Comparison of ENCODE assay signal across 15 mouse cellular contexts in genomic region chr4:142853924-142854323, GRCm38 (mm10).
A peak's percentile ranks its signal among the peaks of the same experiment; 100 is the strongest.
DNase-seq lines count a peak whose midpoint lies in the region; ATAC-seq and TF ChIP-seq lines count a peak whose summit lies in the region.
"Had no signal": no experiment of that assay in that cellular context is flagged by ENCODE, and none has a peak within 500 bp of the region (broad histone marks: within the 10 kb centered on the region; RNA-seq: fewer than 3 reads in every experiment).

No protein-coding gene starts in this region.

- no peak overlapping the region for H3K4me3 ChIP-seq in midbrain, postnatal 0 days (ENCODE audit: low read depth, low read length)
- H3K4me3 ChIP-seq in midbrain, embryonic 10.5 days = no peak overlapping the region
- H3K4me3 ChIP-seq: heart, adult 2 months had no signal

- ATAC-seq in cerebellum, adult (ENCODE audit: insufficient number of reproducible peaks, low FRiP score, low TSS enrichment) = no peak
- ATAC-seq in midbrain, postnatal 0 days (ENCODE audit: low FRiP score) = no peak
- ATAC-seq in erythroid progenitor cell, adult 5-6 weeks (replicated peaks; ENCODE audit: low FRiP score, poor library complexity, severe bottlenecking) = no peak
- ATAC-seq: forebrain, embryonic 14.5 days; liver, postnatal 0 days had no signal

- no peak overlapping the region for H3K27ac ChIP-seq in midbrain, postnatal 0 days (ENCODE audit: low read depth, low read length)
- no peak overlapping the region for H3K27ac ChIP-seq in midbrain, embryonic 10.5 days (replicated peaks)
- H3K27ac ChIP-seq: heart, adult 2 months had no signal

- H3K4me1 ChIP-seq in midbrain, postnatal 0 days (ENCODE audit: insufficient read depth, low read length) = no peaks in the 10 kb centered on the region
- no peaks in the 10 kb centered on the region for H3K4me1 ChIP-seq in midbrain, embryonic 10.5 days

- H3K27me3 ChIP-seq in midbrain, postnatal 0 days (ENCODE audit: insufficient read depth, low read length) = no peaks in the 10 kb centered on the region
- H3K27me3 ChIP-seq in midbrain, embryonic 10.5 days (ENCODE audit: low read depth, poor library complexity, severe bottlenecking) = no peaks in the 10 kb centered on the region

- DNase-seq in cerebellum, adult 9-11 months = peak; percentile 49
- peak; percentile 19 for DNase-seq in midbrain, postnatal 0 days (ENCODE audit: low spot score)
- no peak for DNase-seq in midbrain, embryonic 10.5 days (ENCODE audit: low spot score)
- peak; percentile 64 to 74 for DNase-seq in left cerebral cortex, postnatal 25 days (ENCODE audit: low spot score in 2 of 2)
- no peak for DNase-seq in heart, adult 9 months (ENCODE audit: low spot score in 2 of 2)
- DNase-seq in adrenal gland, adult 2 months = no peak
- DNase-seq: adrenal gland, postnatal 10 days; heart, adult 2 months; heart, postnatal 14 days; liver, postnatal 0 days; thymus, postnatal 14 days had no signal

- WGBS in midbrain, postnatal 0 days = 91% methylated on average over 15 of the region's 15 CpGs
- WGBS in midbrain, embryonic 10.5 days = 94% methylated on average over 15 of the region's 15 CpGs

- H3K36me3 ChIP-seq in midbrain, postnatal 0 days (ENCODE audit: insufficient read depth, low read length) = no peaks in the 10 kb centered on the region
- H3K36me3 ChIP-seq in midbrain, embryonic 10.5 days = no peaks in the 10 kb centered on the region

- H3K4me2 ChIP-seq in midbrain, postnatal 0 days (ENCODE audit: low read depth, low read length, poor library complexity, severe bottlenecking) = no peak overlapping the region
- H3K4me2 ChIP-seq: midbrain, embryonic 11.5 days had no signal

- intact Hi-C loops in left cerebral cortex, postnatal 25 days (cut with DNase I) = no loop called here

- no peak for TF ChIP-seq CTCF in midbrain, postnatal 0 days (IDR thresholded peaks at IDR 0.05)

- H3K9me3 ChIP-seq in midbrain, postnatal 0 days (ENCODE audit: low read length) = no peaks in the 10 kb centered on the region
- no peaks in the 10 kb centered on the region for H3K9me3 ChIP-seq in midbrain, embryonic 10.5 days (replicated peaks)

- H3K9ac ChIP-seq in midbrain, postnatal 0 days (replicated peaks; ENCODE audit: low read length, poor library complexity, severe bottlenecking) = no peak overlapping the region
- H3K9ac ChIP-seq: liver, postnatal 0 days had no signal

Comparison
In these comparisons a context has a peak if more than half of its experiments do, and no peak if none do; other contexts are left out.
1. DNase-seq: peak in cerebellum, adult 9-11 months (single experiment), midbrain, postnatal 0 days (single experiment) and left cerebral cortex, postnatal 25 days (2 of 2); none in midbrain, embryonic 10.5 days (single experiment), heart, adult 9 months (0 of 2) and adrenal gland, adult 2 months (single experiment).